In the genomic region with DNA sequence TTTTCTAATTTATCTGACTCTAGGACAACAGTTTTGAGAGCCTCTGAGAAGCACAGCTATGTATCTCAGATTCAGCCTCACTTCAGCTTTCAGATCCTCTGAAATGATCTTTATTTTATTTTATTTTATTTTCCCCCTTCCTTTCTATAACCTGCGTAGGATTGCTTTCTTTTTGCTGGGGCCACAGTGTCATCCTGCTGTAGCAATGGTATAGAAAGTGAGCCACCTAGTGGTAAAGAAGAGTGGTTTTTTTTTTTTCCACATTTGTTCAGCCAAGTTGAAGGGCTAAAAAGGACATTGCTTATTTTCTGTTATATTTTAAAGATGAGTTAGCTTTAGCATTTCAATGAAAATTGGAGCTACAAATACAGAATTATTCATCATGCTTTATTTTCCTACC, we compare ENCODE assay signal across 13 mouse cellular contexts.
DNase-seq lines count a peak whose midpoint lies in the region; ATAC-seq lines count a peak whose summit lies in the region.
"Had no signal": no experiment of that assay in that cellular context is flagged by ENCODE, and none has a peak within 500 bp of the region (broad histone marks: within the 10 kb centered on the region; RNA-seq: fewer than 3 reads in every experiment).

No protein-coding gene starts in this region.

- H3K4me1 ChIP-seq in forebrain, embryonic 14.5 days (ENCODE audit: control insufficient read depth, insufficient read depth, low read length) = no peaks in the 10 kb centered on the region
- peaks cover 15% of the 10 kb centered on the region for H3K4me1 ChIP-seq in forebrain, embryonic 10.5 days
- H3K4me1 ChIP-seq in midbrain, embryonic 11.5 days (ENCODE audit: control insufficient read depth, insufficient read depth, low read length) = peaks cover 6% of the 10 kb centered on the region; the same call in 1 of the 2 replicates
- H3K4me1 ChIP-seq in midbrain, embryonic 15.5 days = peaks cover 8% of the 10 kb centered on the region; the same call in 1 of the 2 replicates
- H3K4me1 ChIP-seq: embryonic facial prominence, embryonic 15.5 days had no signal

- H3K27me3 ChIP-seq in forebrain, embryonic 14.5 days (replicated peaks; ENCODE audit: control insufficient read depth, insufficient read depth, low read length) = no peaks in the 10 kb centered on the region
- peaks cover 21% of the 10 kb centered on the region for H3K27me3 ChIP-seq in forebrain, embryonic 10.5 days (ENCODE audit: poor library complexity, severe bottlenecking)
- no peaks in the 10 kb centered on the region for H3K27me3 ChIP-seq in midbrain, embryonic 11.5 days (ENCODE audit: control insufficient read depth, insufficient read depth, low read length)
- no peaks in the 10 kb centered on the region for H3K27me3 ChIP-seq in midbrain, embryonic 15.5 days (replicated peaks)
- H3K27me3 ChIP-seq: embryonic facial prominence, embryonic 15.5 days had no signal

- no peak overlapping the region for H3K4me3 ChIP-seq in forebrain, embryonic 14.5 days (ENCODE audit: low read depth, low read length)
- no peak overlapping the region for H3K4me3 ChIP-seq in forebrain, embryonic 10.5 days
- H3K4me3 ChIP-seq in midbrain, embryonic 11.5 days (ENCODE audit: low read depth, low read length) = no peak overlapping the region
- H3K4me3 ChIP-seq in midbrain, embryonic 15.5 days = no peak overlapping the region
- H3K4me3 ChIP-seq: embryonic facial prominence, embryonic 15.5 days had no signal

- no peak overlapping the region for H3K4me2 ChIP-seq in forebrain, embryonic 14.5 days (ENCODE audit: low read length)
- no peak overlapping the region for H3K4me2 ChIP-seq in midbrain, embryonic 11.5 days
- H3K4me2 ChIP-seq in midbrain, embryonic 15.5 days = no peak overlapping the region
- H3K4me2 ChIP-seq: embryonic facial prominence, embryonic 15.5 days; heart, embryonic 11.5 days had no signal

- no peaks in the 10 kb centered on the region for H3K9me3 ChIP-seq in forebrain, embryonic 14.5 days (replicated peaks; ENCODE audit: control insufficient read depth, low read length)
- H3K9me3 ChIP-seq in forebrain, embryonic 10.5 days = no peaks in the 10 kb centered on the region
- no peaks in the 10 kb centered on the region for H3K9me3 ChIP-seq in midbrain, embryonic 11.5 days (ENCODE audit: control insufficient read depth, low read length)
- H3K9me3 ChIP-seq in midbrain, embryonic 15.5 days = no peaks in the 10 kb centered on the region
- H3K9me3 ChIP-seq: embryonic facial prominence, embryonic 15.5 days had no signal

- H3K36me3 ChIP-seq in forebrain, embryonic 14.5 days (ENCODE audit: control insufficient read depth, insufficient read depth, low read length) = no peaks in the 10 kb centered on the region
- H3K36me3 ChIP-seq in forebrain, embryonic 10.5 days (replicated peaks) = no peaks in the 10 kb centered on the region
- H3K36me3 ChIP-seq in midbrain, embryonic 11.5 days (ENCODE audit: control insufficient read depth, insufficient read depth, low read length) = no peaks in the 10 kb centered on the region
- H3K36me3 ChIP-seq in midbrain, embryonic 15.5 days (replicated peaks) = no peaks in the 10 kb centered on the region
- H3K36me3 ChIP-seq: embryonic facial prominence, embryonic 15.5 days had no signal

- H3K9ac ChIP-seq in forebrain, embryonic 14.5 days (ENCODE audit: low read length) = no peak overlapping the region
- no peak overlapping the region for H3K9ac ChIP-seq in midbrain, embryonic 11.5 days (ENCODE audit: low read length)
- no peak overlapping the region for H3K9ac ChIP-seq in midbrain, embryonic 15.5 days
- H3K9ac ChIP-seq: embryonic facial prominence, embryonic 15.5 days had no signal

- whole genome bisulfite sequencing in forebrain, embryonic 14.5 days = 11% methylated on average over 1 of the region's 1 CpGs
- 24% methylated on average over 1 of the region's 1 CpGs for WGBS in forebrain, embryonic 10.5 days
- WGBS in midbrain, embryonic 11.5 days = 27% methylated on average over 1 of the region's 1 CpGs
- WGBS in midbrain, embryonic 15.5 days = 17% methylated on average over 1 of the region's 1 CpGs

- no peak overlapping the region for H3K27ac ChIP-seq in forebrain, embryonic 14.5 days (ENCODE audit: low read depth, low read length)
- no peak overlapping the region for H3K27ac ChIP-seq in forebrain, embryonic 10.5 days
- no peak overlapping the region for H3K27ac ChIP-seq in midbrain, embryonic 11.5 days (ENCODE audit: low read depth, low read length)
- H3K27ac ChIP-seq in midbrain, embryonic 15.5 days = no peak overlapping the region
- H3K27ac ChIP-seq: embryonic facial prominence, embryonic 15.5 days had no signal

- peak; percentile 67 for ATAC-seq in forebrain, embryonic 14.5 days
- ATAC-seq in midbrain, embryonic 11.5 days (ENCODE audit: low FRiP score) = no peak
- ATAC-seq in midbrain, embryonic 15.5 days (replicated peaks) = no peak

- DNase-seq in forebrain, embryonic 14.5 days (ENCODE audit: low spot score) = peak; percentile 56
- DNase-seq in forebrain, embryonic 10.5 days (ENCODE audit: extremely low spot score, low spot score) = no peak
- DNase-seq in midbrain, embryonic 11.5 days (ENCODE audit: low spot score, missing footprints) = peak; percentile 84
- peak; percentile 46 for DNase-seq in embryo, embryonic 10.5 days (ENCODE audit: low spot score)
- peak; percentile 66 for DNase-seq in retina, embryonic 14.5 days (ENCODE audit: low spot score)
- no peak for DNase-seq in right cerebral cortex, adult 18-20 months
- no peak for DNase-seq in heart, adult 11 months
- DNase-seq: kidney, adult 2 months; lung, postnatal 36 days; thymus, postnatal 4 days had no signal

Comparison
In these comparisons a context has a peak if more than half of its experiments do, and no peak if none do; other contexts are left out.
1. DNase-seq: peak in forebrain, embryonic 14.5 days (single experiment), midbrain, embryonic 11.5 days (single experiment), embryo, embryonic 10.5 days (single experiment) and retina, embryonic 14.5 days (single experiment); none in forebrain, embryonic 10.5 days (single experiment), right cerebral cortex, adult 18-20 months (single experiment) and heart, adult 11 months (single experiment).